Mouse (Mus musculus) R1 (cell line): ENCODE results near the gene Filip1.

Experiments used
- DNase-seq: peaks from one replicate; pipeline ENCODE4 v3.0.0-alpha.2; 2018; ENCODE audit warnings: low read depth, low spot score

Filip1 gene

GRCm38 (mm10) chr9:79829842-79830800, 182.5 kb downstream of the Filip1 start:
- no peak for DNase-seq

GRCm38 (mm10) chr9:79827072-79827471, 185.6 kb downstream of the Filip1 start:
- DNase-seq = no peak

GRCm38 (mm10) chr9:79825526-79825925, 187.1 kb downstream of the Filip1 start:
- no peak for DNase-seq

GRCm38 (mm10) chr9:79823856-79824255, 188.8 kb downstream of the Filip1 start:
- DNase-seq = no peak

- DNase-seq = no peak
Observed at GRCm38 (mm10) chr9:79823438-79823837, 189.2 kb downstream of the Filip1 start.

GRCm38 (mm10) chr9:79816464-79816863, 196.2 kb downstream of the Filip1 start:
- no peak for DNase-seq

- DNase-seq = no peak
Observed at GRCm38 (mm10) chr9:79816013-79816412, 196.6 kb downstream of the Filip1 start.

- no peak for DNase-seq
Observed at GRCm38 (mm10) chr9:79814592-79814991, 198.1 kb downstream of the Filip1 start.

GRCm38 (mm10) chr9:79810969-79811902, 201.4 kb downstream of the Filip1 start:
- no peak for DNase-seq

- no peak for DNase-seq
Observed at GRCm38 (mm10) chr9:79810534-79810933, 202.1 kb downstream of the Filip1 start.

- no peak for DNase-seq
Observed at GRCm38 (mm10) chr9:79809411-79809810, 203.2 kb downstream of the Filip1 start.

GRCm38 (mm10) chr9:79807178-79807577, 205.5 kb downstream of the Filip1 start:
- DNase-seq = no peak

- DNase-seq = peak; percentile 44
Observed at GRCm38 (mm10) chr9:79806317-79807075, 206.2 kb downstream of the Filip1 start.

GRCm38 (mm10) chr9:79805426-79805825, 207.2 kb downstream of the Filip1 start:
- no peak for DNase-seq

GRCm38 (mm10) chr9:79796461-79797135, 216.1 kb downstream of the Filip1 start:
- DNase-seq = no peak

- DNase-seq = no peak
Observed at GRCm38 (mm10) chr9:79795076-79795475, 217.6 kb downstream of the Filip1 start.

GRCm38 (mm10) chr9:79792841-79793835, 219.5 kb downstream of the Filip1 start, which contains the start of gene Tmem30a:
Gene Tmem30a (minus strand): TSS chr9:79793507.
- peak; percentile 97 for DNase-seq

GRCm38 (mm10) chr9:79785794-79786085, 226.9 kb downstream of the Filip1 start:
- no peak for DNase-seq

- DNase-seq = no peak
Observed at GRCm38 (mm10) chr9:79784934-79785793, 227.5 kb downstream of the Filip1 start.
